Mouse (Mus musculus): ENCODE results near the gene Scoc. TPM values are rescaled to one million over a fixed set of nuclear protein-coding genes. Genes with fewer than 3 reads are reported as not detected.

Gene Scoc
- polyA plus RNA-seq (2014; fragmentation: Nextera tagmentation; extraction: Ambion mirVana), result 92.4 and 101 TPM in 2 replicates

DNA sequence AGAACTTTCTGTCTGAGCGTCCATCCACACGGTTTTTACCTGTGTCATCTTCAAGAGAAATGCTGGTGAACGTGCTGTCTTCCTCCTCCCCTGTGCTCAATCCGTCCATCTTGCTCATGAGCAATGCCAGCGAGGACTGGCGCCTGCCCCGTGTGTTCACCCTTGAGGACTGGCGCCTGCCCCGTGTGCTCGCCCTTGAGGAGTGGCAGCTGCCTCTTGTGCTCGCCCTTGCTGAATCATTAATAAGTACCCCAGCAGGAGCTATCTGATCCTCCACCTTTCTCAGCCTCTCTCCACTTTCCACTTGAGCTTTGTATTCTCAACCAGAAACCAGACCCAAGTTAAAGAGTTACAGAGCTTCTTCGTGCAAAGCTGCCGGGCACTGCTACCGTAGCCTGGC, at the start of gene Scoc:
Scoc (minus strand) TSS at position 170 of the 400 bp plus-strand sequence.
- DNase-seq (ENCODE audit: low spot score) (no peak), ATAC-seq (replicated peaks; ENCODE audit: low FRiP score, low TSS enrichment, low read depth) (peak; percentile 50; the same call in 1 of the 2 replicates)
- Histone ChIP-seq H3K9ac (ENCODE audit: low read length) (no peak within 1 kb of the TSS), H3K4me2 (ENCODE audit: low read length) (peak within 1 kb of the TSS; percentile 12; the same call in 1 of the 2 replicates), H3K4me3 (ENCODE audit: low read depth, low read length) (no peak within 1 kb of the TSS), H3K27ac (ENCODE audit: low read depth) (no peak within 1 kb of the TSS), H3K4me1 (replicated peaks; ENCODE audit: control insufficient read depth, insufficient read depth, low read length) (no peaks in the 10 kb centered on the region), H3K9me3 (ENCODE audit: control insufficient read depth, low read length) (0 out of 2 replicates have a peak, but pooled peaks cover 2% of the 10 kb centered on the region), H3K36me3 (ENCODE audit: control insufficient read depth, insufficient read depth, low read length) (no peaks in the 10 kb centered on the region), H3K27me3 (replicated peaks; ENCODE audit: control insufficient read depth, insufficient read depth, low read length) (no peaks in the 10 kb centered on the region)
- 72% methylated on average over 14 of the region's 14 CpGs for WGBS

DNA sequence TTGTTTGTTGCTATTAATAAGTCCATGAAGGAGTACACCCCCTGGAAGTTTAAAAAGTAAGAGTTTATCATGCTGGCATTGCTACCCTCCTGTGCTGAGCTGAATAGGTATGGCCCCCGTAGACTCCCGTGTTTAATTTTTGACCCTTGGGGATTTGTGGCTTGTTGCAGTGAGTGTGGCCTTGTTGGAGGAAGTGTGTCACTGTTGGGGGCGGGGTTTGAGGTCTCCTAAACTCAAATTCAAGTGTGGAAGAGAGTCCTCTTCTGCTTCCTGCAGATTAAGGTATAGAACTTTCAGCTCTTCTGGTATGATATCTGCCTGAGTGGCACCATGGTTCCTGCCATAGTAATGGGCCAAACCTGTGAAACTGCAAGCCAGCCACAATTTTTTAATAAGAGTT, 1.4 kb upstream of the Scoc start:
- WGBS, result 73% methylated on average over 3 of the region's 3 CpGs
- H3K36me3 ChIP-seq (ENCODE audit: control insufficient read depth, insufficient read depth, low read length), result no peaks in the 10 kb centered on the region

GRCm38 (mm10) chr8:83457121-83457520, 1.1 kb downstream of the Scoc start:
- no peaks in the 10 kb centered on the region for H3K27me3 ChIP-seq (replicated peaks; ENCODE audit: control insufficient read depth, insufficient read depth, low read length)
- 48% methylated on average over 6 of the region's 6 CpGs for WGBS
- no peak for DNase-seq (ENCODE audit: low spot score)
- no peaks in the 10 kb centered on the region for H3K4me1 ChIP-seq (replicated peaks; ENCODE audit: control insufficient read depth, insufficient read depth, low read length)
- no peak for ATAC-seq (replicated peaks; ENCODE audit: low FRiP score, low TSS enrichment, low read depth)
- no peaks in the 10 kb centered on the region for H3K36me3 ChIP-seq (ENCODE audit: control insufficient read depth, insufficient read depth, low read length)
- no peak overlapping the region for H3K27ac ChIP-seq (ENCODE audit: low read depth)
- H3K9ac ChIP-seq (ENCODE audit: low read length), result no peak overlapping the region
- H3K4me2 ChIP-seq (ENCODE audit: low read length), result no peak overlapping the region
- H3K9me3 ChIP-seq (ENCODE audit: control insufficient read depth, low read length), result 0 out of 2 replicates have a peak, but pooled peaks cover 2% of the 10 kb centered on the region
- no peak overlapping the region for H3K4me3 ChIP-seq (ENCODE audit: low read depth, low read length)

More for the DNA sequence above, 1.4 kb upstream of the Scoc start:
- no peak overlapping the region for H3K27ac ChIP-seq (ENCODE audit: low read depth)
- no peak overlapping the region for H3K9ac ChIP-seq (ENCODE audit: low read length)
- H3K4me2 ChIP-seq (ENCODE audit: low read length), result no peak overlapping the region
- H3K4me1 ChIP-seq (replicated peaks; ENCODE audit: control insufficient read depth, insufficient read depth, low read length), result no peaks in the 10 kb centered on the region
- no peaks in the 10 kb centered on the region for H3K27me3 ChIP-seq (replicated peaks; ENCODE audit: control insufficient read depth, insufficient read depth, low read length)
- DNase-seq (ENCODE audit: low spot score) (no peak), ATAC-seq (replicated peaks; ENCODE audit: low FRiP score, low TSS enrichment, low read depth) (no peak)
- no peak overlapping the region for H3K4me3 ChIP-seq (ENCODE audit: low read depth, low read length)
- H3K9me3 ChIP-seq (ENCODE audit: control insufficient read depth, low read length), result 0 out of 2 replicates have a peak, but pooled peaks cover 2% of the 10 kb centered on the region

DNA sequence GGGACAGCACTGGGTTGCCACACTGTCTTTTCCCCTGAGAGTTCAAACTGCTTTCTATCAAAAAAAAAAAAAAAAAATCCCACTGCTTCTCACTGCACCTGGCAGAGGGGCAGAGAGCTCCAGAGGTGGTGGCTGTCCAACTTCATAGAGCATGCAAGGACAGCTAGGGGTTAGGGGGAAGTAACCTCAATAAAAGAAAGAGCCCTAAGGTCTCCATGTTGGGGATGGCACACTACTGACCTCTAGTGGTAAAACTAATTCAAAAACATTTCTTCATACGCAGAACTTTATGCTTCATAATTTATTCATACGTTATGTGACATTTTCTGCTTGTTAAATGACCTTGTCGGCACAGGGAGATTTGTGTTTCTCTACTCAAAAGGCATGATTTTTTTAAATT, 7.1 kb downstream of the Scoc start:
- Histone ChIP-seq H3K36me3 (ENCODE audit: control insufficient read depth, insufficient read depth, low read length) (no peaks in the 10 kb centered on the region), H3K9me3 (ENCODE audit: control insufficient read depth, low read length) (no peaks in the 10 kb centered on the region), H3K27ac (ENCODE audit: low read depth) (no peak overlapping the region), H3K4me3 (ENCODE audit: low read depth, low read length) (no peak overlapping the region), H3K27me3 (replicated peaks; ENCODE audit: control insufficient read depth, insufficient read depth, low read length) (no peaks in the 10 kb centered on the region), H3K9ac (ENCODE audit: low read length) (no peak overlapping the region), H3K4me2 (ENCODE audit: low read length) (no peak overlapping the region), H3K4me1 (replicated peaks; ENCODE audit: control insufficient read depth, insufficient read depth, low read length) (no peaks in the 10 kb centered on the region)
- WGBS, result 27% methylated on average over 3 of the region's 3 CpGs
- DNase-seq (ENCODE audit: low spot score) (no peak), ATAC-seq (replicated peaks; ENCODE audit: low FRiP score, low TSS enrichment, low read depth) (0 out of 2 replicates have a peak, but pooled peaks have one; percentile 43)

GRCm38 (mm10) chr8:83449960-83450359, 8.2 kb downstream of the Scoc start:
- Histone ChIP-seq H3K27ac (ENCODE audit: low read depth) (no peak overlapping the region), H3K9ac (ENCODE audit: low read length) (no peak overlapping the region), H3K4me3 (ENCODE audit: low read depth, low read length) (no peak overlapping the region), H3K4me1 (replicated peaks; ENCODE audit: control insufficient read depth, insufficient read depth, low read length) (no peaks in the 10 kb centered on the region), H3K27me3 (replicated peaks; ENCODE audit: control insufficient read depth, insufficient read depth, low read length) (no peaks in the 10 kb centered on the region), H3K4me2 (ENCODE audit: low read length) (no peak overlapping the region), H3K9me3 (ENCODE audit: control insufficient read depth, low read length) (no peaks in the 10 kb centered on the region), H3K36me3 (ENCODE audit: control insufficient read depth, insufficient read depth, low read length) (no peaks in the 10 kb centered on the region)
- WGBS, result 73% methylated on average over 1 of the region's 1 CpGs
- ATAC-seq (replicated peaks; ENCODE audit: low FRiP score, low TSS enrichment, low read depth) (no peak), DNase-seq (ENCODE audit: low spot score) (no peak)

DNA sequence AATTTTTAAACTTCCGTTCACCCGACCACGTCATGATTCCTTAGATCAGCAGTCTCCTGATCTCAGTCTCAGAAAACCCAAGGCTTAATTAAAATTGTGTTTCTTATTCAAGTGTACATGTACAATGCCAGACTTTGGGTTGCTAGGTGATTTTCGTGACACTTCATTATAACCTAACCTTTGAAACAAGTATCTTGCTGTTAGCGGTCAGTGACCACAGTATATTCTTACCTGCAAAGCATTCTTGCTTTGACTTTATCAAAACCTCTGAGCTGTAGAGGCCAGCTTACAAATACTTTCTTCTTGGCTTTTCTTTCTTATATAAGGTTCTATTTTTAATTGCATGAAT, 15.2 kb downstream of the Scoc start:
- Histone ChIP-seq H3K27ac (ENCODE audit: low read depth) (peak overlapping the region; percentile 91), H3K9me3 (ENCODE audit: control insufficient read depth, low read length) (no peaks in the 10 kb centered on the region), H3K4me2 (ENCODE audit: low read length) (peak overlapping the region; percentile 74), H3K27me3 (replicated peaks; ENCODE audit: control insufficient read depth, insufficient read depth, low read length) (no peaks in the 10 kb centered on the region), H3K4me1 (replicated peaks; ENCODE audit: control insufficient read depth, insufficient read depth, low read length) (peaks cover 10% of the 10 kb centered on the region; the same call in 1 of the 2 replicates), H3K4me3 (ENCODE audit: low read depth, low read length) (peak overlapping the region; percentile 94), H3K9ac (ENCODE audit: low read length) (peak overlapping the region; percentile 50), H3K36me3 (ENCODE audit: control insufficient read depth, insufficient read depth, low read length) (peaks cover 4% of the 10 kb centered on the region; the same call in 1 of the 2 replicates)
- DNase-seq (ENCODE audit: low spot score) (no peak), ATAC-seq (replicated peaks; ENCODE audit: low FRiP score, low TSS enrichment, low read depth) (peak; percentile 28)
- WGBS, result 30% methylated on average over 5 of the region's 5 CpGs

DNA sequence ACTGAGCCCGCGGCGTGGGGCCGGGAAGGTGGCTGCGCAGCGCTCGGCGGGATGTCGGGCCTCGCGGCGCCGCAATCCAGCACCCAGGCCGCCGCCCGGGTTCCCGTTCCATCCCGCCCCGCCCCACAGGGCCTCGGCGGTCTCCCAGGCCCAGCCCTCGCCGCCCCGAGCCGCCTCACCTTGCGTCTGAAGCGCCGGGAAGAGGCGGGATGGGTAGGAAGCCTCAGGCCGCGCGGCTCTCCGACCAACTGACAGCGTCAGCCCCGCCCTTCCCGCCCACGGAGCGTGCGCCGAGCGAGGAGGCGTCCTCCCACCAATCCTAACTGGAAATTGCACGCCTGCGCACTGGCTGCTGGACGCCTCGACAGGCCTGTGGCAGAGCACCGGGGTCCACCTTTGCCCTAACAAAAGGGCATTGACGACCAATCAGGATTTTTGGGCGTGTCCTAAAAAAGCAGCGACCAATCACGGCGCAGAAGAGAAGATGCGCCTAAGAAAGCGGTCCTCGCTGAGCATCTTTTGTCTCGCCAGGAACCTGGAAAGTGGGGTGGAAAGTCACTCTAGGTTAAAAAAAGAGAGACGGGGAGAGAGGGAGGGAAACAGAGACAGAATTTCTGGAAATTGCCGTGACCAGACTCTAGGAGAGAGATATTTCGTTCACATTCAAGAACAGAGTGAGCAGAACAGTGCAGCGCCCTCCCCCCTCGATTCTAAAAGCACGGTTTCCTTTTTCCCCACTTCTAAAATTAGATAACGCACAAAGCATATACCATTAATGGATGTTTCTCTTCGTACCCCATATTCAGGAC, 15.7 kb downstream of the Scoc start:
- H3K27me3 ChIP-seq (replicated peaks; ENCODE audit: control insufficient read depth, insufficient read depth, low read length), result no peaks in the 10 kb centered on the region
- H3K4me1 ChIP-seq (replicated peaks; ENCODE audit: control insufficient read depth, insufficient read depth, low read length), result peaks cover 10% of the 10 kb centered on the region; the same call in 1 of the 2 replicates
- H3K36me3 ChIP-seq (ENCODE audit: control insufficient read depth, insufficient read depth, low read length), result peaks cover 9% of the 10 kb centered on the region
- ATAC-seq (replicated peaks; ENCODE audit: low FRiP score, low TSS enrichment, low read depth) (peak; percentile 100), DNase-seq (ENCODE audit: low spot score) (peak; percentile 94)
- H3K4me2 ChIP-seq (ENCODE audit: low read length), result peak overlapping the region; percentile 74
- no peaks in the 10 kb centered on the region for H3K9me3 ChIP-seq (ENCODE audit: control insufficient read depth, low read length)
- peak overlapping the region; percentile 91 for H3K27ac ChIP-seq (ENCODE audit: low read depth)
- WGBS, result under 1% methylated on average over 56 of the region's 64 CpGs
- peak overlapping the region; percentile 94 for H3K4me3 ChIP-seq (ENCODE audit: low read depth, low read length)
- peak overlapping the region; percentile 89 for H3K9ac ChIP-seq (ENCODE audit: low read length)

DNA sequence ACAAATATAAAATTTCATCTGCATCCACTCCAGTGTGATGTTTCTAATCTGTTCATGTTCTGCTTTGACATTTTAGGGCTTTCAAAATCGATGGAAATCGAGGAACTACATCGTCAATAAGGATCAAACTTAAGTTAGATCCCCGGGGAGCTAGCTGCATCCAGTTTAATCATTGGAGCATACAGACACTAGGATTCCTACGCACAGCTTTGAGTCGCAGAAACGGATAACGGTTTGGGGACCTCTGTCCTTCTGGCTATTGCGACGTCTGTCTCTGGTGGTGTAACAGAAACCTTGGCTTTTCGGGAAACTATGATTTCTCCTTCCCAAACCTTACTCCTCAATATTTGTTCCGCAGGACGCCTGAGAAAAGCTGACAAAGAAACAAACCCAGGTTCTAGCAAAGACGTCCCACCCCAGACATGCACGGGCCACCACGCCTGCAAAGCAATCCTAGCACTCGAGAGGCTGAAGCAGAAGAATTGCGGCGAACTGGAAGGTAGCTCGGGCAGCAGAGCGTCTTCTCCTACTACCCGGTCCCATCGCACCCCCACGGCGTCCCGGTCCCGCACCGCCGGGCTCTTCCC, 16.4 kb downstream of the Scoc start:
- peak; percentile 77 for DNase-seq (ENCODE audit: low spot score)
- no peaks in the 10 kb centered on the region for H3K27me3 ChIP-seq (replicated peaks; ENCODE audit: control insufficient read depth, insufficient read depth, low read length)
- WGBS, result 1% methylated on average over 29 of the region's 29 CpGs

More for the DNA sequence above, 16.4 kb downstream of the Scoc start:
- Histone ChIP-seq H3K36me3 (ENCODE audit: control insufficient read depth, insufficient read depth, low read length) (peaks cover 16% of the 10 kb centered on the region), H3K9ac (ENCODE audit: low read length) (peak overlapping the region; percentile 89), H3K4me3 (ENCODE audit: low read depth, low read length) (peak overlapping the region; percentile 94), H3K27ac (ENCODE audit: low read depth) (peak overlapping the region; percentile 91), H3K9me3 (ENCODE audit: control insufficient read depth, low read length) (no peaks in the 10 kb centered on the region), H3K4me2 (ENCODE audit: low read length) (peak overlapping the region; percentile 74), H3K4me1 (replicated peaks; ENCODE audit: control insufficient read depth, insufficient read depth, low read length) (peaks cover 10% of the 10 kb centered on the region; the same call in 1 of the 2 replicates)
- ATAC-seq (replicated peaks; ENCODE audit: low FRiP score, low TSS enrichment, low read depth), result no peak
